Mouse (Mus musculus): ENCODE measurements around the gene Ntm. TPM values are rescaled to one million over a fixed set of nuclear protein-coding genes. Genes with fewer than 3 reads are reported as not detected.

Gene Ntm
- polyA plus RNA-seq, 1 experiment = 95.1 TPM

DNA sequence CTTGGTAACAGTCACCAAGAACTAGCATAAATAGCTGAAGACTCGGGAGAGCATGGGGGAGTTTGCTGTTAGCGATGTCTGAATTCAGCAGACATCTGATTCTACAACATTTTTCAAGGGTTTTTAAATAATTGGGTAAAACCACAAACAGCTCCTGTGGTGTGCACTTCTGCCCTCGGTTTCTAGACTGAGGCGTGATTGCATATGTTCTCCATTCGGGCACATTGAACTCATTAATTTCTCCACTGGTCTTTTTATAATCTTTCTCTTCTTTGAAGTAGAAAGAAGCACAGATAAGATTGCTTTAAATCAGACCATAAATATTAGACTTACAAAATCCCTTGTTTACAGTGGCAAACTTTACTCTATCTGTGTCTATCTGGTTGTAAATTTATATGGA is 862.3 kb downstream of the Ntm start:
- no peak for DNase-seq (ENCODE audit: low read depth)
- no peak for TF ChIP-seq CTCF (IDR thresholded peaks at IDR 0.05; ENCODE audit: borderline replicate concordance, extremely low read depth, insufficient read depth, insufficient read length)
- TF ChIP-seq POLR2A (IDR thresholded peaks at IDR 0.05; ENCODE audit: borderline replicate concordance, extremely low read depth, insufficient read depth, insufficient read length, poor library complexity, severe bottlenecking) = no peak

DNA sequence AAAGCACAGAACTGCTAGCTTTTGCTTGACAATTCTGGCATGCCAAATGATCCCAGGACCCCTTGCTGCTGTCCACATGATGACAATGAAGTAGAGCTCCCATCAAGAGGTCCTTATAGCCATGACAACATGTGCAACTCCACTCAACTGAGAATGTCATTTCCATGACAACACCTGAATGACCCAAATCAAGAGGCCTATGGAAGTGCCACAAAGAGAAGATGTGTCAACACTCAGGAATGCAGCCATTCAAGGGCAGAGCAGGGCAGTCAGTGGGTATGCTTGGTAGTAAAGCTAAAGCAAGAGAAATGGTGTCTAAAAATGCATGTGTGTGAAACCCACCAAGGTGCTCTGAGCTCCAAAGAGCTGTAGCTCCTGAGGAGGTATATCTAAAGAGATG is 870.5 kb downstream of the Ntm start:
- TF ChIP-seq CTCF (IDR thresholded peaks at IDR 0.05; ENCODE audit: borderline replicate concordance, extremely low read depth, insufficient read depth, insufficient read length) = no peak
- TF ChIP-seq POLR2A (IDR thresholded peaks at IDR 0.05; ENCODE audit: borderline replicate concordance, extremely low read depth, insufficient read depth, insufficient read length, poor library complexity, severe bottlenecking) = no peak
- DNase-seq (ENCODE audit: low read depth) = peak; percentile 15

DNA sequence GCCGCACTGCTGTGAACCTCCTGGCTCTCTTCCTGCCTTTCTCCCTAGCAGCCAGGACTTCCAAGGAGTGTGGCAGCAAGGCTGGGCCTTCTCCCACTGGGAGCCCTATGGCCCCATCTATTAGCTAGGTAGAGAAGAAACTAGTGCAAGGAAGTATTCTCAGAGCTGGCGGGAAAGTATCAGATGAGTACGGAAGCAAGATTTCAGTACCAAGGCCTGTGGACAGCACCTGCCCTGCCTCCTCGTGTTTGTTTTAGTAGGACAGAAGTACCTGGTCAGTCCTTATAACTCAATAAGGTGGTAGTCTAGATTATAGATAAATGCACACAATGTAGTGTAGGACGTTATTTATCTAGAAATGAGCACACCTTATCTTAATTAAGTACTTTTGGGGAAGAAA is 874.3 kb downstream of the Ntm start:
- TF ChIP-seq POLR2A (IDR thresholded peaks at IDR 0.05; ENCODE audit: borderline replicate concordance, extremely low read depth, insufficient read depth, insufficient read length, poor library complexity, severe bottlenecking) (no peak), CTCF (IDR thresholded peaks at IDR 0.05; ENCODE audit: borderline replicate concordance, extremely low read depth, insufficient read depth, insufficient read length) (no peak)
- DNase-seq (ENCODE audit: low read depth) = no peak

DNA sequence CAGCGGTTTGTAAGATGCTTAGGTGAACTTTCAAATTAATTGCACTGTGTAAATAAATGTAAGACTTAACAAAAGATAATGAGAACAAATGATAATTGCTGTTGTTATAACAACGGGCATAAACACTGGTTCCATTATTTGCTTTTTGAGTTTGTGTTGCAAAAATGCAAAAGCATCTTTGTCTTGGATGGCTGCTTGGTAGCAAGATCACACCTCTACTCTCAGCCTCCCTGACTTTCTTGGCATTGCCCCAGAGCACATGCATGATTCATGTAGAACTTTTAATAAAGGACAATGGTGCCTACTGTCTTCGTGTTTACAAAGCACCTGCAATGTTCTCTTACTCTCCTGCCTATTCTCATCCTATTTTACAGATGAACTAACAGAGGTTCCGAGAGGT is 875.3 kb downstream of the Ntm start:
- peak; percentile 58 for DNase-seq (ENCODE audit: low read depth)
- TF ChIP-seq POLR2A (IDR thresholded peaks at IDR 0.05; ENCODE audit: borderline replicate concordance, extremely low read depth, insufficient read depth, insufficient read length, poor library complexity, severe bottlenecking) (no peak), CTCF (IDR thresholded peaks at IDR 0.05; ENCODE audit: borderline replicate concordance, extremely low read depth, insufficient read depth, insufficient read length) (no peak)

DNA sequence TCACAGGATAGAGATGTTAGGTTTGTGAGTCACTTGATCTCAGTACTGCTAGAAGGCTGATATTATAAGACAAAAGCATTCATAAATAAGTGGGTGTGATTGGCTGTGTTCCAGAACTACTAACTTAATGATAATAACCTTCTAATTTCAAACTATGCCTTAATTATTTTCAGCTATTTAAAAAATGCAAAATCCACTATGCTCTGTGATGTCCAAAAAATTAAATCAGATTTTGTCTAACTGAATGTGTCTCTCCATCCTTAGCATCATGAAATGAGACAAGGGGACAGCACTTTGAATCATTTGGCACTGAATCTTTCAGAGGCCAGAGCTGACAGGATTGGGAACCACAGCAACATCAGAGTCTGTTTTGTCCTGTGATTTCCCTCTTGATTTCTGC is 875.8 kb downstream of the Ntm start:
- DNase-seq (ENCODE audit: low read depth) = no peak
- TF ChIP-seq CTCF (IDR thresholded peaks at IDR 0.05; ENCODE audit: borderline replicate concordance, extremely low read depth, insufficient read depth, insufficient read length) = no peak

DNA sequence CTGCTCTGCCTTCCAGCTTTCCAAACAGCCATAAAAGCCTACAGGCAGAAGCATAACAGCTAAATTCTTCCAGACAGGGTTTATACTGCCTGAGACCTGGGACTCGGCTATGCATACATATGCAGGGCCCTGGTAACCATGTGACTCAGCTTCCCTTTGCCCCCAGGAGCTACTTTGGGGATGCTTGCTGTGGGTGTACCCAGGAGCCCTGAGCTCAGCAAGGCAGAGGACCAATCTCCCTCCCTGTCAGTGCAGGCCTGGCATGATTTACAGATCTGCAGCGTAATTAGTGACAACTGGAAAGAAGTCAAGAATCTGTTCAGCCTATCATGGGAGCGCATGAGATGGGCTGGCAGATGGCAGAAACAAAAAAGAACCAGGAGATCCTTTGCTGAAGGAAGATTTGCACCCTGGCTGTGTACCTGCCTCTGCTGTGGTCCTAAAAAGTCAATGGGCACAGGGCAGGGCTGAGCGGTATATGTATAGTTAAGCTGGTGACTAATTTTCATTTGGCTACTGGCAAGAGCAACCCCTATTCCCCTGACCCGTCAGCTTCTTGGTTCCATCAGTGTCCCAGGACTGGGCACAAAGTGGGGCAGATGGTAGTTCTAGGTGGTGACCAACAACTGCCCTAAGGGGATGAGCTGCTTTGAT is 886.9 kb downstream of the Ntm start:
- TF ChIP-seq POLR2A (IDR thresholded peaks at IDR 0.05; ENCODE audit: borderline replicate concordance, extremely low read depth, insufficient read depth, insufficient read length, poor library complexity, severe bottlenecking) (no peak), CTCF (IDR thresholded peaks at IDR 0.05; ENCODE audit: borderline replicate concordance, extremely low read depth, insufficient read depth, insufficient read length) (no peak)
- DNase-seq (ENCODE audit: low read depth) = peak; percentile 87

DNA sequence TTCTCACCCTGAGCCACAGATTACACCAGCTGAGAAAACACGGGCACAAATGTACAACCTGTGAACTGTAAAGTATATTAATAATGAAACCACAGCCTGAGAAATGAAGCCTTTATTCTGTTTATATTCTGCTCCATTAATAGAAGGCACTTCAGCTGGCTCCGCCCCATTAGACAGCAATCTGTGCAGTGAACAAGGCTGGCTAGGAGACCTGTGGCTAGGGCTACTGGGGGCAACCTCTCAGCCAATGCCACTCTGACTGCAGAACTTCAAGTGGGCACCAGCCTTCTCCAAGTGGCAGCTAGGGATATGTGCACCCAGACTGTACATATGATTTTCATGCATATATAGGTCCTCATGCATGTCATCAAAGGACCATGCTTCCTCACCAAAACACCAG is 887.7 kb downstream of the Ntm start:
- no peak for DNase-seq (ENCODE audit: low read depth)
- TF ChIP-seq CTCF (IDR thresholded peaks at IDR 0.05; ENCODE audit: borderline replicate concordance, extremely low read depth, insufficient read depth, insufficient read length) (no peak), POLR2A (IDR thresholded peaks at IDR 0.05; ENCODE audit: borderline replicate concordance, extremely low read depth, insufficient read depth, insufficient read length, poor library complexity, severe bottlenecking) (no peak)

DNA sequence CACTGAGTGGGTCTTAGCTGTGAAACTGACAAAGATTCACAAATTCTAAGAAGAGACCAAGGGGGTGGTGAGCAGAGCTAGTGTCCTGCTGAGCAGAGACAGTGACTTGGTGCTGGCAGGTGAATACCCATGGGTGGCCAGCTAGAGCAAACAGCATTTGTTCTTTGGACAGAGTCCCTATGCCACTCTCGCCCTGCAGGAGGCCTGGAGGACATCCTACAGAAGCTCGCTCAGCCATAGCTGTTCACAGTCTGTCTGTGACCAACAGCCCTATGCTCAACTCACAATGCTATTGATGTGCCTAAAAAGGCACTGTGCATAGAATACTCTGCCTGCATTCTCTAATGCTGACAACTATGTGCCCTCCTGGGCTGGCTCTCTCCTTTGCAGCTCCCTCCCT is 888.4 kb downstream of the Ntm start:
- TF ChIP-seq POLR2A (IDR thresholded peaks at IDR 0.05; ENCODE audit: borderline replicate concordance, extremely low read depth, insufficient read depth, insufficient read length, poor library complexity, severe bottlenecking) (no peak), CTCF (IDR thresholded peaks at IDR 0.05; ENCODE audit: borderline replicate concordance, extremely low read depth, insufficient read depth, insufficient read length) (no peak)
- DNase-seq (ENCODE audit: low read depth) = no peak

DNA sequence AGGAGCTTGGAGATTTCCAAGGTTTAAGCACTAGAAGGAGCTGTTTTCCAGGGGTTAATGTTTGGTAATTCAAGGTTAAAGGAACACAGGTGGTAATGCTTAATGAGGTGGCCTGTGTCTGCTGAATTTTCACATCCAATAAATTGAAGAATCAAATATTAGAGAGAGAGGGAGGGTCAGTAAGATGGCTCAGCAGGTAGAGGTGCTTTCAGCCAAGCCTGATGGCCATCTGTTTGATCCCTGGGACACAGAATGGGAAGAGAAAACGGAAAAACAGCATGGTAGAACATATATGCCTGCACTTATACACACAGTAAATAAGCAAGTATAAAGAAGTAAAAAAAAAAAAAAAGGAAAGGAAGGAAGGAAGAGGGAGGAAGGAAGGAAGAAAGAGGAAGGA is 890.9 kb downstream of the Ntm start:
- DNase-seq (ENCODE audit: low read depth) = no peak
- TF ChIP-seq POLR2A (IDR thresholded peaks at IDR 0.05; ENCODE audit: borderline replicate concordance, extremely low read depth, insufficient read depth, insufficient read length, poor library complexity, severe bottlenecking) (no peak), CTCF (IDR thresholded peaks at IDR 0.05; ENCODE audit: borderline replicate concordance, extremely low read depth, insufficient read depth, insufficient read length) (no peak)

DNA sequence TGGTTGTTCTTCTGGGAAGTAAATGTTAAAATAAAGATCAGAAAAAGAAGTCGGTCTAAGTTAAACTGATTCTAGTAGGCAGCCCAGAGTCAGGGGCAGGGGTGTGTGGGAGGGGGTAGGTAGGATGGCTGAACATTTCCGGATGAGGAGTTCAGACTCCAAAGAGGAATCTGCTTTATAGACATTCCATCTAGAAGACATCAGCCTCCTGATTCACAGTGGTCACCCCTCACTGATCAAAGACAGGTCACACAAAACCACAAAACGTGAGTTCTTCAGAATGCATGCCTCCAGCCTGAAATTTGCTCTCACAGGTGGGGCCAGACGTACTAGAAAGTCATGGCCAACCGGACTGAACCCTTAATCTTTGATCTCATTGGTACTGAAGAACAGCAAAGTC is 895.4 kb downstream of the Ntm start:
- TF ChIP-seq POLR2A (IDR thresholded peaks at IDR 0.05; ENCODE audit: borderline replicate concordance, extremely low read depth, insufficient read depth, insufficient read length, poor library complexity, severe bottlenecking) = no peak
- no peak for TF ChIP-seq CTCF (IDR thresholded peaks at IDR 0.05; ENCODE audit: borderline replicate concordance, extremely low read depth, insufficient read depth, insufficient read length)

DNA sequence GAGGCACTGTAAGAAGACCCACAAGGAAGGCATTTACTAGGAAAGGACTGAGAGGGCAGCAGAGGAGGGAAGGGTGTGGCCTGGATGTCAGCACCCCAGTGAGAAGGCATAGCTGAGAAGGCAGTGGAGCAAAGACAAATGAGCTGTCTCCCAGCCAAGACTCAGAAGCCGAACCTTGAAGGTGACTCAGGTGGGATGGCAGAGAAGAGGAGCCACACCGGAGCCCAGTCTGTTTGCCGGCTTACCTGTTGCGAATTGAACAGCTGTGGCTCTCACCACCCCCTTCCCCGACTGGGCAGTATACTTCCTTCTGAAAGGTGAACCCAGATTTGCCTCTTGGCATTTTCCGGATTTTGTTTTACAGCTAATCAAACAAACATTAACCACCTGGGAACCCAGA is 902.6 kb downstream of the Ntm start:
- no peak for DNase-seq (ENCODE audit: low read depth)
- TF ChIP-seq POLR2A (IDR thresholded peaks at IDR 0.05; ENCODE audit: borderline replicate concordance, extremely low read depth, insufficient read depth, insufficient read length, poor library complexity, severe bottlenecking) (no peak), CTCF (IDR thresholded peaks at IDR 0.05; ENCODE audit: borderline replicate concordance, extremely low read depth, insufficient read depth, insufficient read length) (no peak)

More for the DNA sequence above, 895.4 kb downstream of the Ntm start:
- no peak for DNase-seq (ENCODE audit: low read depth)

DNA sequence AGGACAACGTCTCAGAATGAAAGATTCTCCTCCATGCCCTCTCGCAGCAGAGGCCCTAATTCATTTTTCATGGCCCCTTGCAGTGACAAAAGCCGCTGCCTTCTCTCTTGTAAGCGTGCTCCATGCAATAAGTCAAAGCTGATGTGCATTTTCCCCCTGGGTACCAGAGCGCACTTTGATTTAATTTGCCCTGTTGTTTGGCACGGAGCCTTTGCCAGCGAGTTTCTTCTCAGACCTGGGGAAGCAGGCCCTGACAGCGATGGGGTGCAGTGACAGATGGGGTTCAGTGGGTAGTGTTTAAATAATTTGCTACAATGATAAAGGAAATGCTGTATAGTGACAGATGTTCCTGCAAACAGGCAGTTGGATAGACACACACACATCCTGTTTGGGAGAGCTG is 904.1 kb downstream of the Ntm start:
- TF ChIP-seq POLR2A (IDR thresholded peaks at IDR 0.05; ENCODE audit: borderline replicate concordance, extremely low read depth, insufficient read depth, insufficient read length, poor library complexity, severe bottlenecking) = no peak
- no peak for TF ChIP-seq CTCF (IDR thresholded peaks at IDR 0.05; ENCODE audit: borderline replicate concordance, extremely low read depth, insufficient read depth, insufficient read length)
- peak; percentile 79 for DNase-seq (ENCODE audit: low read depth)
